Mouse (Mus musculus) embryonic facial prominence, embryonic 13.5 days (tissue): ENCODE results near the gene Fzr1. TPM values are rescaled to one million over a fixed set of nuclear protein-coding genes. Genes with fewer than 3 reads are reported as not detected.
A peak's percentile ranks its signal among the peaks of the same experiment; 100 is the strongest.

Experiments
- ATAC-seq: fragments of 200-750 bp; cut with Nextera tagmentation; 2 replicates; pipeline ENCODE4 v1.8.0; 2017; ENCODE audit warnings: low read depth; ENCODE audit not compliant: insufficient number of reproducible peaks, insufficient read depth, low FRiP score, low TSS enrichment
- H3K27ac ChIP-seq: fragments of 300-500 bp; sonication (generic); 2 replicates; pipeline ENCODE4 v1.5.1; 2015; ENCODE audit warnings: moderate library complexity, mild to moderate bottlenecking, inconsistent platforms
- H3K27me3 ChIP-seq: fragments of 300-500 bp; sonication (generic); 2 replicates; pipeline ENCODE4 v1.6.1; 2015; ENCODE audit warnings: mild to moderate bottlenecking, inconsistent platforms
- H3K36me3 ChIP-seq: fragments of 300-500 bp; sonication (generic); 2 replicates; pipeline ENCODE4 v1.6.1; 2015; ENCODE audit warnings: mild to moderate bottlenecking, inconsistent platforms
- H3K4me1 ChIP-seq: fragments of 300-500 bp; sonication (generic); 2 replicates; pipeline ENCODE4 v1.6.1; 2015; ENCODE audit warnings: inconsistent platforms
- H3K4me2 ChIP-seq: fragments of 300-500 bp; sonication (generic); 2 replicates; pipeline ENCODE4 v1.6.1; 2015; ENCODE audit warnings: moderate library complexity, mild to moderate bottlenecking, inconsistent platforms
- H3K4me3 ChIP-seq: fragments of 300-500 bp; sonication (generic); 2 replicates; pipeline ENCODE4 v1.5.1; 2015; ENCODE audit warnings: mild to moderate bottlenecking, inconsistent platforms
- H3K9ac ChIP-seq: fragments of 300-500 bp; sonication (generic); 2 replicates; pipeline ENCODE4 v1.6.1; 2015; ENCODE audit warnings: mild to moderate bottlenecking, inconsistent platforms
- H3K9me3 ChIP-seq: fragments of 300-500 bp; sonication (generic); 2 replicates; pipeline ENCODE4 v1.6.1; 2016; ENCODE audit warnings: inconsistent platforms
- WGBS: fragments of 180-500 bp; shearing (Covaris S2); methylation state at CpG from one replicate; pipeline ENCODE4 v1.1.7; 2015; ENCODE audit warnings: mixed read lengths; 5-methylcytosine and 5-hydroxymethylcytosine counted together
- polyA plus RNA-seq: library from polyadenylated mRNA; unstranded; fragments of >200 nt; fragmentation: Nextera tagmentation; extraction: Ambion mirVana; gene quantifications from 2 replicates; pipeline ENCODE4 v1.2.1, GENCODE M21; 2015

Fzr1 gene
- polyA plus RNA-seq, 1 experiment from 2014 or later: 119 TPM

DNA sequence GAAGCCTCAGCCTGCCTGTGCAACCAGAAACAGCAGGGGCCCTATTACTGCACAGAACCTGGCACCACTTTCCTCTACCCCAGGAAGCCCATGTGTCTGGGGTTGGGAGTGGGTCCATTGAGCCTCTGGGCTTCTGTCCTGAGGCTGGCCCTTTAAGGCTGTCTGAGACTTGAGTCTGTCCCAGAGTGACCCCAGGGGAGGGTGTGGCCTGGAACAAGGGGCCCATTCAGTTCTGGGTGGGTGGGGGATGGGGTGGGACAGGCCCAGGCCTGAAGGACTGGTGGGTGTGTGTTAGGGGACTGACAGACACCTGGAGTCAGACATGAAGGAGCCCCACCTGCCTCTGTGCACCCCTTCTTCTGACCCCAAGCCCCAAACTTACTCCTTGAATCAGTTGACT lies 36.4 kb upstream of the Fzr1 start:
- ATAC-seq: no peak
- Histone ChIP-seq H3K9me3 (no peaks in the 10 kb centered on the region), H3K4me1 (peaks cover 94% of the 10 kb centered on the region), H3K27me3 (no peaks in the 10 kb centered on the region), H3K4me2 (peak overlapping the region; percentile 40; the same call in 1 of the 2 replicates), H3K36me3 (peaks cover 43% of the 10 kb centered on the region), H3K9ac (0 out of 2 replicates have a peak overlapping the region, but pooled peaks have one; percentile 21), H3K27ac (peak overlapping the region; percentile 55; the same call in 1 of the 2 replicates), H3K4me3 (no peak overlapping the region)

DNA sequence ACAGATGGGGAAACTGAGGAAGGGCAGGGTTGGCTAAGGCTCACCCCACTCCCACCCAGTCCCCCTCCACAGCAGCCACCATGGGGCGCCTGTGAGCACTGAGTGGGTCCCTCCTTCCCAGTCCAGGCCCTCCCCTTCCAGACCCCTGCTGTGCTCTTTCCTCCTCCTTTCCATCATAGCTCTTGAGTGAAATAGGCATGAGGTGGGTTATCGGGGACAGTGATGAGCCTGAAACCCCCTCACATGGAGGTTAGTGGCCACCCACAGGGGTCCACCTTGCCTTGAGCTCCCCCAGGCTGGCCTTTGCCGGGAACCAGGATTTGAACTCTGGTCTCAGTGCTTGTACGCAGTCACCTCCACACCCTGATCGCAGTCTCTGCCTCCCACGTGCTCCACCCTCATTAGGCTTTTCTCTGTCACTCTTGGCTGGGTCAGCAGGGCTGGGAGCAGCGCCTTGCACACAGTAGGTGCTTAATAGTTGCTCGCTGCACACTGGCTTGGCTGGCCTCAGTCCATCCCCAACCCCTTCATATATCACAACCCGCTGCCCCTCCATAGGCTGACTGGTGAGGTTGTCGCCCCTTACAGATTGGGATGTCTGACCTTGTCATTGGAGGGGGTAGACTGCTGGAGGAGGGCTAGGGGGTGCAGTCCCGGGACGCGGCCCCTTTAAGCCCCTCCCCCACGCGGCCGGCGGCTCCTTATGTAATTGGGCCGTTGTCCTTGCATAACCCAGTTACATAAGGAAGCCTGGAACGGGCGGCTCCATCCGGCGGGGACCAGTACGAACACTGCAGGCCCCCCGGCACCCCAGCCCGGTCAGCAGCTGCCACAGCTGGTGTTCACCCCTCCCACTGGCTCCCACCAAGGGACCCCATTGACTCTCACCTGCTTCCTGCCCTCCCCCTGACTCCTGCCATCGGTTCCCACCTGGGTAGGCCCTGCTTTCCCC lies 35.3 kb upstream of the Fzr1 start:
- peak overlapping the region; percentile 44; the same call in 1 of the 2 replicates for H3K9ac ChIP-seq
- H3K36me3 ChIP-seq: peaks cover 36% of the 10 kb centered on the region
- H3K4me2 ChIP-seq: peak overlapping the region; percentile 40
- no peaks in the 10 kb centered on the region for H3K9me3 ChIP-seq
- H3K4me3 ChIP-seq: peak overlapping the region; percentile 14; the same call in 1 of the 2 replicates
- peaks cover 98% of the 10 kb centered on the region for H3K4me1 ChIP-seq
- H3K27me3 ChIP-seq: peaks cover 2% of the 10 kb centered on the region; the same call in 1 of the 2 replicates
- H3K27ac ChIP-seq: peak overlapping the region; percentile 48; the same call in 1 of the 2 replicates
- 26% methylated on average over 26 of the region's 26 CpGs for WGBS
- no peak for ATAC-seq

DNA sequence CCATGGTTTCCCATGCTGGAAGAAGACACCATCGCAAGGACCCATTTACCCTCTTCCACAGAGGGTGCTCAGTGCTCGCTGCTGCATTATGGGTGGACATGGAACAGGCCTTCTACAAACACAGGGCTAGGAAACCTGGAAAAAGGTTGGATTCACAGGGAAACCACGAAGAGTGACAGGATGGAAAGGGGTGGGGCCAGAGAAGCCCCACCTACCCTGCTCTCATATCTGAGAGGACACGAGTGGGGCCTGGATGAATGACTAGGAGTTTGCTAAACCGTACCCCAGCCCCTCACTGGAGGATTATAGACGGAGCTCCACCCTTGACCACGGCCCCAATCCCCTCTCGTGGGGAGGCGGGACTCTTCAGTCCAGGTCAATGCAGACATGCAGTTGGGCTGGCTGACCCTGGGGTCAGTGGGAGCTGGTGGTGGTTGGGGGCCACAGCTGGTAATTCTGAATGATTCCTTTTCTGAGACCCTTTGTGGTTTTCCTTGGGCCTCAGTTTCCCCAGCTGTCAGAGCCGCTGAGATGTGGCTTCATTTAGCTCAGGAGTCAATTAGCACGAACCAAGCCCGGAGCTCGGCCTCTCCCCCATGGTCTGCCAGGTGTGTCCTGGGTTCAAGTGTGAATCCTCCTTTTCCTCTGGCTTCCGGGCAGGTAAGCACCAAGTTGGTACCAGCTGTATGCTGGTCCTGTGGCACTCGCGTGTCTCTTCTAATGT lies 34.4 kb upstream of the Fzr1 start:
- ATAC-seq: no peak
- Histone ChIP-seq H3K9me3 (no peaks in the 10 kb centered on the region), H3K27ac (peak overlapping the region; percentile 66), H3K27me3 (peaks cover 11% of the 10 kb centered on the region), H3K4me1 (peaks cover 98% of the 10 kb centered on the region), H3K4me2 (no peak overlapping the region), H3K9ac (0 out of 2 replicates have a peak overlapping the region, but pooled peaks have one; percentile 17), H3K36me3 (peaks cover 44% of the 10 kb centered on the region), H3K4me3 (no peak overlapping the region)
- WGBS: 72% methylated on average over 16 of the region's 16 CpGs

DNA sequence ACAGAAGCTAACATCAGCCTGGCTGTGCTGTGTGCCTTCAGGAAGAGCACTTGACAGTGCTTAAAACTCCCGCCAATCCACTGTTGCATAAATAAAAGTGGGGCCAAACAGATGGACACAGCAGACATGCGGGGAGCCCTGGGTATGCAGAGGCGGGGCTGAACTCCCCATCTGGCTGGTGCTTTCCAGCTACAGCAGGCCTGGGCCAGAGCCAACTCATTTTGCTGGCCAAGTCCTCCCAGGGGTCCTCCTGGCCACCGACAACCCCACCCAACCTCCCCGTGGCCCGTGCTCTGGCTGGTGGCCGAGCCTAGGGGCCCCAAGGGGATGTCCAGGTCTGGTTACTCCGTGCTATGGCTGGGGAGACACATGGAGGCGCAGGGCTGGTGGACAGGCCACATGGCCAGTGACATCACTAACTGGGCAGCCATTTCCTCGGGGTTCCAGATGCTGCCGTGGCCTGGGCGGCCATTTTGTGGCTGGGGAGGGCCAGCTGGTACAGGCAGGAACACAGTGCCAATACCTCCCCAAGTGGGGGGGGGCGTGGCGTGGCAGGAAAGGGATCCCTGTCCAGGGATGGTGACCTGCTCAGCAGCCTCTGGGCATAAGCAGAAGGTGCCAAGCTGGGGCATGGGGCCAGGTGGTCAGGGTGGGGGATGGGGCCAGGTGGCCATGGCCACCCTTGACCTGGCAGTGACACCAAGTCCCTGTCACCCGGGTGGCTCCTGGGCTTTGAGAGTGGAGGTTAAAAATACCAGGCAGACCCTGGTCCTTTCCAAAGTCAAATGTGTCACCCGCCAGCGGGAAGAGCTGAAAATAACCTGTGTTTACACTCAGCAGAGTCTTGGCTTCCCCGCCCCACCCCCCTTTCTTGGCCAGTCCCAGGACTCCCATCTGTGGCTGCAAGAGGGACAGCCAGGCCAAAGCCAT lies 33.4 kb upstream of the Fzr1 start:
- peak overlapping the region; percentile 66 for H3K27ac ChIP-seq
- H3K4me3 ChIP-seq: no peak overlapping the region
- WGBS: 72% methylated on average over 18 of the region's 18 CpGs
- ATAC-seq: no peak
- peaks cover 18% of the 10 kb centered on the region for H3K27me3 ChIP-seq
- peaks cover 52% of the 10 kb centered on the region for H3K36me3 ChIP-seq
- H3K4me1 ChIP-seq: peaks cover 98% of the 10 kb centered on the region
- no peaks in the 10 kb centered on the region for H3K9me3 ChIP-seq
- no peak overlapping the region; the same call in 1 of the 2 replicates for H3K4me2 ChIP-seq
- peak overlapping the region; percentile 41; the same call in 1 of the 2 replicates for H3K9ac ChIP-seq

DNA sequence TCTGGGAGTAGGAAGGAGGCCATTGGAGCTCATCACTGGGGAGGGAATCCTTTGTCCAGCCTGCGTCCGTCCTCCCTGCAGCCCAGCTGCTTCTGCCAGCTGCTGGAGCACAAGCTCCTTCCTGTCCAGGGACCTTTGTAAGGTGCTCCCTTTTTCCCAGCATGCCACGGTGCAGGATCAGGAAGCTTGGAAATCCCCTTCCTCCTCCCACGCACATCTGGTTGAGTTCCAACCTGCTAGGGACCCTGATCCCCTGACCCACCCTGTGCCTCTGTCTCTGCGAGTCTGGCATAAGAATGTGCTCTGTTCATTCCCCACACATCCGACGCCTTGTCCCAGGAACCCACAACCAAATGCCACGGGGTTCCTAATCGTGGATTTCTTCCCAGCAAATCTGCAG lies 32.7 kb upstream of the Fzr1 start:
- WGBS: 75% methylated on average over 9 of the region's 9 CpGs
- Histone ChIP-seq H3K4me1 (peaks cover 98% of the 10 kb centered on the region), H3K27me3 (peaks cover 21% of the 10 kb centered on the region), H3K9me3 (no peaks in the 10 kb centered on the region), H3K27ac (peak overlapping the region; percentile 66), H3K9ac (no peak overlapping the region), H3K4me3 (no peak overlapping the region), H3K4me2 (no peak overlapping the region), H3K36me3 (peaks cover 59% of the 10 kb centered on the region)
- ATAC-seq: no peak

DNA sequence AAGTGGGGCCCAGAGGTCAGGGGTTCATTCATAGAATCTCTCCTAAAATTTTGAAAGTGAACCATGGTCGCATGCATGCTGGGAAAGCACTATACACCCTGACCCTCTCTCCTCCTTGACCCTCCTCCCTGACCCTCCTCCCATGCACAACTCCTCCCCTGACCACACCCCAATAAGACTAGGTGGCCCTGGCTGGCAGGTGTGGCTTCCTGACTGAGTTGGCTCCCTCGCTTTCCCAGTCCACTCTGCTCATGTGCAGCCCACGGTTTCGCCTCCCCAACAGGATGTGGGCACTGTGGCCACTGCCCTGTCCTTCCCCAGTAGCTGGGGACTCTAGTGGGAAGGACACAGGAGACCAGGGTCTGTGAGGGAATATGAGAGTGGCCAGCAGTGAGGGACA lies 32.0 kb upstream of the Fzr1 start:
- no peaks in the 10 kb centered on the region for H3K9me3 ChIP-seq
- no peak overlapping the region for H3K9ac ChIP-seq
- H3K27me3 ChIP-seq: peaks cover 21% of the 10 kb centered on the region
- H3K4me3 ChIP-seq: no peak overlapping the region
- peaks cover 60% of the 10 kb centered on the region for H3K36me3 ChIP-seq
- 0 out of 2 replicates have a peak overlapping the region, but pooled peaks have one; percentile 66 for H3K27ac ChIP-seq
- H3K4me1 ChIP-seq: peaks cover 93% of the 10 kb centered on the region
- 65% methylated on average over 4 of the region's 4 CpGs for WGBS
- ATAC-seq: no peak
- H3K4me2 ChIP-seq: no peak overlapping the region

DNA sequence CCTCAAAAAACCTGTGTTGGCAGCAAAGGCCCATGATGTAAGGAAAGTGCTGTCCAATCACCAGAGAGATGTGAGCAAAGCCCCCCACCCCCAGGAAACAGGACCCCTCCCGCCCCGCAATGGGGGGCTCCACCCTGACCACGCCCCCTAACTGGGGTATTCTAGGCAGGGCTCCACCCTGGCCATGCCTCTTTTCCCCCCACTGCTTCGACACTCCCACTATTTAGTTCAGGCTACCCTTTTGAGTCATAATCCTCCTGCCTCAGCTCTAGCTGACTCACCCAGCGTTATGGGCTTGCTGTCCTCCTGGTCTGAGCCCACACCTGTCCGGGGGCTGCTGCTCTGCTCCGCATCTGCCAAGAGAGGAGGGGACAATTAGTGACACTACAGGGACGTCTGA lies 31.0 kb upstream of the Fzr1 start:
- Histone ChIP-seq H3K27me3 (peaks cover 21% of the 10 kb centered on the region), H3K9me3 (no peaks in the 10 kb centered on the region), H3K4me1 (peaks cover 87% of the 10 kb centered on the region), H3K4me2 (no peak overlapping the region), H3K36me3 (peaks cover 66% of the 10 kb centered on the region), H3K27ac (peak overlapping the region; percentile 23; the same call in 1 of the 2 replicates), H3K9ac (no peak overlapping the region), H3K4me3 (no peak overlapping the region)
- 11% methylated on average over 8 of the region's 8 CpGs for WGBS
- no peak for ATAC-seq

DNA sequence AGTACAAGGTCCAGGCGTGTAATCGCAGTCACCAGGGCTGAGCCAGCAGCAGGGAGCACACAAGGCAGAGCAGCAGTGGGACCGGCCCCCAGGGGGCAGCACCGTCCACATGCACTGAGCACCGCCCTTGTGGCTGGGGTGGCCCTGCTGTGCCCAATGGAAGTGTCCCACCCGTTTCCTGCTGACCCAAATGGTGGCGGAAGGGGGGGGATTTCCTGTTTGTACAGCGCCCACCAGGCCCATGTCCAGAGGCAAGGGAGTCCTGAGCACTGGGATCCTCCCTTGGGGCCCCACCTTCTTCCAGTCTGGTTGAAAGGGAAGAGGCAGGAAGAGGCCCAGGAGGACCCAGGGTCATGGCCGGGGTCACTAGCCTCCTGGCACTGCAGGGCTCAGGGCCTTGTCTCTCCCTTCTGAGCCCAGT lies 30.6 kb upstream of the Fzr1 start:
- Histone ChIP-seq H3K27ac (peak overlapping the region; percentile 23; the same call in 1 of the 2 replicates), H3K9ac (no peak overlapping the region), H3K36me3 (peaks cover 70% of the 10 kb centered on the region), H3K4me2 (no peak overlapping the region), H3K4me1 (peaks cover 87% of the 10 kb centered on the region), H3K27me3 (peaks cover 21% of the 10 kb centered on the region), H3K4me3 (no peak overlapping the region), H3K9me3 (no peaks in the 10 kb centered on the region)
- ATAC-seq: no peak
- WGBS: 19% methylated on average over 9 of the region's 9 CpGs

DNA sequence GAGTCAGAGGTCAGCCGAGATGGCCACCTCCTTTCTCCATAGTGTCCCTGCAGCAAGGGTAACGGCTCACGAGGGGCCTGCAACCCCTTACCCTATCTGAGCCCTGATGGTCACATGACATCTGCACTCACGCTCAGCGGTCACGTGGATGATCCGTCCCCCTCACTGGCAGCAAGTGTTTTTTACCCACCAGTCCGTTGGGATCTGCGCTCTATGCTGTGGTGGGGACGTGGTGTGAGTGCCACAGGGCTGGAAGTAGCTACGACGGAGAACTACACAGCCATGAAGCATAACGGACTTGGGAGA lies 30.1 kb upstream of the Fzr1 start:
- no peak for ATAC-seq
- Histone ChIP-seq H3K36me3 (peaks cover 71% of the 10 kb centered on the region), H3K4me1 (peaks cover 87% of the 10 kb centered on the region), H3K9me3 (no peaks in the 10 kb centered on the region), H3K27me3 (peaks cover 21% of the 10 kb centered on the region), H3K4me3 (no peak overlapping the region), H3K9ac (no peak overlapping the region), H3K4me2 (no peak overlapping the region), H3K27ac (0 out of 2 replicates have a peak overlapping the region, but pooled peaks have one; percentile 16)
- 47% methylated on average over 13 of the region's 13 CpGs for WGBS

DNA sequence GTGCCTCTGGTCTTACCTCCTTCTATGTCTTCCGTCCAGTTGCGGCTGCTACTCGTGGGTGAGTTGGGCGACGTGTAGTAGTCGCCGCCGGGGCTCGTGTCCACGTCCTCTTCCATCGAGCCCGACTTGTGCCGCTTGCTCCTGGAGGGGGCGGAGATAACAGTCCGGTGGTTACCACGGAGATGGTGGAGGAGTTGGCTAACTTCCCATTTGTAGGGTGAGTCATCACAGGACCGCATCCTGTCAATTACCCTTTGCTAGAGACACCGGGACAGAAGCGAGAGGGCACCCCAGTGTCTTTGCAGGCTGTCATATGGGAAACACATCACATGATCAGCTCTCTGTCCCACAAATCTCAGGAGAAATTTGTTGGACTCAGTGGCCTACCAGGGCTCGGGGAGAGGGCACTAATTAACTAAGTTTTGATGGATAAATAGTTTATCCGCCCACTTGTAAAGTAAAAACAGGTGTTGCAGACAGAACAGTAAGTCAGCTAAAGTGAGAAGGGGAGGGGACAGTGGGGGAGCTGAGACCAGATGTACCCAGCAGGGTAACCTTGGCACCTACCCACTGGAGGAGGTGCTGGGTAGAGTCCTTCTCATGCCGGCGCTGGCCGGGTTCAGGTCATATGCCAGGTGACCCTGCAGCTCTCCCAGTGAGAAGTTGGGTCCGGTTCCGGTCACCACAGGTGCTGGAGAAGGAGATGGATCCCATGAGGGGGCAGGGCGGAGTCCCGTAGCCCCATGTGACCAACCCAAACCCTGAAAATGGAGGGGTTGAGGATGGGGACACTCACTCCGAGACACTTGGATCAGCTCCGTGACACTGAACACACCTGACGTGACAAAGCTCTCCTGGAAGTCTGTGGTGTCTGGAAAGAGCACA lies 29.5 kb upstream of the Fzr1 start:
- WGBS: 23% methylated on average over 31 of the region's 31 CpGs
- H3K9ac ChIP-seq: peak overlapping the region; percentile 55
- peaks cover 87% of the 10 kb centered on the region for H3K4me1 ChIP-seq
- no peak for ATAC-seq
- H3K27ac ChIP-seq: 0 out of 2 replicates have a peak overlapping the region, but pooled peaks have one; percentile 16
- no peaks in the 10 kb centered on the region for H3K9me3 ChIP-seq
- H3K4me3 ChIP-seq: peak overlapping the region; percentile 17
- H3K36me3 ChIP-seq: peaks cover 67% of the 10 kb centered on the region
- peaks cover 21% of the 10 kb centered on the region for H3K27me3 ChIP-seq
- peak overlapping the region; percentile 41 for H3K4me2 ChIP-seq
